Mouse (Mus musculus) midbrain, embryonic 14.5 days (tissue): ENCODE results near the gene Hif3a. TPM values are rescaled to one million over a fixed set of nuclear protein-coding genes. Genes with fewer than 3 reads are reported as not detected.

Experiments used
- ATAC-seq: fragments of 200-750 bp; cut with Nextera tagmentation; 2 replicates; pipeline ENCODE4 v1.8.0; 2017; ENCODE audit warnings: moderate number of reproducible peaks, moderate library complexity; ENCODE audit not compliant: low FRiP score, low TSS enrichment
- DNase-seq: peaks from one replicate; pipeline ENCODE4 v3.0.0-alpha.2; 2015
- H3K27ac ChIP-seq: fragments of 300-500 bp; sonication (generic); replicated peaks from 2 replicates; pipeline ENCODE4 v1.5.1; 2014; ENCODE audit warnings: mild to moderate bottlenecking, low read depth, low read length, moderate library complexity
- H3K27me3 ChIP-seq: fragments of 300-500 bp; sonication (generic); 2 replicates; pipeline ENCODE4 v1.6.1; 2014; ENCODE audit warnings: low read length, control low read depth, mixed read lengths; ENCODE audit not compliant: control insufficient read depth, insufficient read depth
- H3K36me3 ChIP-seq: fragments of 300-500 bp; sonication (generic); 2 replicates; pipeline ENCODE4 v1.6.1; 2014; ENCODE audit warnings: low read length, control low read depth; ENCODE audit not compliant: control insufficient read depth, insufficient read depth
- H3K4me1 ChIP-seq: fragments of 300-500 bp; sonication (generic); 2 replicates; pipeline ENCODE4 v1.6.1; 2014; ENCODE audit warnings: mild to moderate bottlenecking, antibody characterized with exemption, low read length, control low read depth; ENCODE audit not compliant: control insufficient read depth, insufficient read depth
- H3K4me2 ChIP-seq: fragments of 300-500 bp; sonication (generic); 2 replicates; pipeline ENCODE4 v1.6.1; 2014; ENCODE audit warnings: mild to moderate bottlenecking, low read length, moderate library complexity
- H3K4me3 ChIP-seq: fragments of 300-500 bp; sonication (generic); replicated peaks from 2 replicates; pipeline ENCODE4 v1.5.1; 2014; ENCODE audit warnings: low read depth, low read length
- H3K9ac ChIP-seq: fragments of 300-500 bp; sonication (generic); replicated peaks from 2 replicates; pipeline ENCODE4 v1.6.1; 2014; ENCODE audit warnings: mild to moderate bottlenecking, low read length, moderate library complexity
- H3K9me3 ChIP-seq: fragments of 300-500 bp; sonication (generic); 2 replicates; pipeline ENCODE4 v1.6.1; 2016; ENCODE audit warnings: low read length, control low read depth, mixed read lengths; ENCODE audit not compliant: control insufficient read depth
- WGBS: fragments of 180-500 bp; shearing (Covaris S2); extraction: QIAGEN DNeasy Blood & Tissue Kit; methylation state at CpG from one replicate; pipeline ENCODE4 v1.1.7; 2014; 5-methylcytosine and 5-hydroxymethylcytosine counted together
- polyA plus RNA-seq: library from polyadenylated mRNA; unstranded; fragments of >200 nt; fragmentation: Nextera tagmentation; extraction: Ambion mirVana; gene quantifications from 2 replicates; pipeline ENCODE4 v1.2.1, GENCODE M21; 2014

Gene Hif3a
- polyA plus RNA-seq, 1 experiment from 2014 or later = 4.6 TPM

DNA sequence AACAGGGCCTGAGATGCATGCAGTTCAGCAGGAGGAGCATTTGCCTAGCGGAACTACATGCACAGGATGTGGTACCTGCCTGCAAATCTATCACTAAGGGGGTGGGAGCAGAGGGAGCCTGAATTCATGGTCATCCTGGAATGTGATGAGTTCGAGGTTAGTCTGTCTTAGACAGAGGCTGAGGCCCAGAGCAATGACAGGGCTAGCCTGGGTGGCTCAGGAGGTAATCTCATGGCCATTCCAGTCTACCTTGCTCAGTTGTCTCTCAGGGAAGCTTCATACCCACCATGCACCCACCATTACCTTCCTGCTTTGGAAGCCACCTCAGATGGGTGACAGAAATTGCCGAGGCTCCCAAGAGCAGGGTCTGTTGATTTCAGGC lies 2.8 kb downstream of the Hif3a start:
- 0 out of 2 replicates have a peak overlapping the region, but pooled peaks have one; percentile 20 for H3K27ac ChIP-seq
- H3K36me3 ChIP-seq = no peaks in the 10 kb centered on the region
- no peak overlapping the region for H3K9ac ChIP-seq
- WGBS = 80% methylated on average over 3 of the region's 3 CpGs
- H3K27me3 ChIP-seq = peaks cover 16% of the 10 kb centered on the region
- DNase-seq (no peak), ATAC-seq (no peak)
- H3K4me3 ChIP-seq = no peak overlapping the region
- H3K4me2 ChIP-seq = no peak overlapping the region
- H3K9me3 ChIP-seq = no peaks in the 10 kb centered on the region
- peaks cover 33% of the 10 kb centered on the region for H3K4me1 ChIP-seq

- 38% methylated on average over 8 of the region's 8 CpGs for WGBS
- H3K4me3 ChIP-seq = no peak overlapping the region
- peak overlapping the region; percentile 61 for H3K27ac ChIP-seq
- peaks cover 16% of the 10 kb centered on the region for H3K27me3 ChIP-seq
- peak overlapping the region; percentile 3; the same call in 1 of the 2 replicates for H3K4me2 ChIP-seq
- DNase-seq (peak; percentile 79), ATAC-seq (0 out of 2 replicates have a peak, but pooled peaks have one; percentile 5)
- H3K9me3 ChIP-seq = no peaks in the 10 kb centered on the region
- no peak overlapping the region for H3K9ac ChIP-seq
- peaks cover 33% of the 10 kb centered on the region for H3K4me1 ChIP-seq
- no peaks in the 10 kb centered on the region for H3K36me3 ChIP-seq
Measured at GRCm38 (mm10) chr7:17058816-17059462, 3.3 kb downstream of the Hif3a start.

GRCm38 (mm10) chr7:17058071-17058689 lies 4.0 kb downstream of the Hif3a start:
- Histone ChIP-seq H3K4me1 (peaks cover 33% of the 10 kb centered on the region), H3K4me2 (peak overlapping the region; percentile 3; the same call in 1 of the 2 replicates), H3K27me3 (peaks cover 13% of the 10 kb centered on the region), H3K9me3 (no peaks in the 10 kb centered on the region), H3K9ac (0 out of 2 replicates have a peak overlapping the region, but pooled peaks have one; percentile 1), H3K27ac (peak overlapping the region; percentile 61), H3K4me3 (no peak overlapping the region), H3K36me3 (no peaks in the 10 kb centered on the region)
- 3% methylated on average over 16 of the region's 16 CpGs for WGBS
- ATAC-seq (peak; percentile 13), DNase-seq (peak; percentile 54)

DNA sequence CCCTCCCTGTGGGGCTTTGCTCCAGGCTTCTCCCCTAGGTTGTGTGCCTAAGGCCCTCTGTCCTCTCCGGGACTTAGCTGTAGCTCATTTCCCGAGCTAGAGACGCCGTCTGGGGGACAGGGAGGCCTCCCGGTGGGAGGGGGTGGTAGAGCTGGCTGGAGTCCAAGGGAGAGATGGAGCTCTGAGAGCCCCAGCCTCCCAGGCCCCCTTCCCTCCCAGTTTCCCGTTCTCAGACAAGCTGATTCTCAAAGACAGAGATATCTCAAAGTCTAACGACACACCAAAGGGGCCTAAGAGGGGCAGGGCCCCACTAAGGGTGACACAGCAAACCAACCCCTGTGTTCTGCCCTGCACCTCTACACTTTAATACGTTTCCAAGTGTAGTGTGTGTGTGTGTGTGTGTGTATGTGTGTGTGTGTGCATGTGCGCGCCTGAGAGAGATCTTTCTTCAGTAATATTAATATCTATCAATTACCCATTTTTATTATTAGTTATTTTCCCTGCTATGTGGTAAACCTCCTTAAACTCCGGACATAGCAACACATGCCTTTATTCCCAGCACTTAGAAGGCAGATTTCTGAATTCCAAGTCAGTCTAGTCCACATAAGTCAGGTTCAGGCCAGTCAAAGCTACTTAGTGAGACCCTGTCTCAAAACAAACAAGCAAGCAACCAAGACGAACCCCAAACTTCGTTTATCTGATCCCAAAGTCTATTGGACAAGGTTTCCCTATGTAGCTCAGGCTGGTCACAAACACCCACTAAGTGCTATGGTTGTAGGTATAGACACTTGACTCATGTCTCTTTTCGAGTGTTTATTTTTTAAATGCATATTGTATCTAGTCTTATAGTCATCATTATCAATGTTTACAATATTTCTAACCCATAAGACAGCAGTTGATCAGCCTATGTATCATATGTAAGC lies 5.4 kb downstream of the Hif3a start:
- peaks cover 8% of the 10 kb centered on the region; the same call in 1 of the 2 replicates for H3K27me3 ChIP-seq
- H3K4me2 ChIP-seq = peak overlapping the region; percentile 78
- DNase-seq (peak; percentile 66), ATAC-seq (peak; percentile 25; the same call in 1 of the 2 replicates)
- no peaks in the 10 kb centered on the region for H3K9me3 ChIP-seq
- peak overlapping the region; percentile 58 for H3K9ac ChIP-seq
- peaks cover 27% of the 10 kb centered on the region for H3K4me1 ChIP-seq
- peak overlapping the region; percentile 42 for H3K4me3 ChIP-seq
- H3K27ac ChIP-seq = peak overlapping the region; percentile 41; the same call in 1 of the 2 replicates
- H3K36me3 ChIP-seq = no peaks in the 10 kb centered on the region
- WGBS = 37% methylated on average over 14 of the region's 14 CpGs

GRCm38 (mm10) chr7:17056081-17056581 lies 6.1 kb downstream of the Hif3a start:
- under 1% methylated on average over 42 of the region's 42 CpGs for WGBS
- peak; percentile 85 for DNase-seq
- Histone ChIP-seq H3K36me3 (no peaks in the 10 kb centered on the region), H3K9me3 (no peaks in the 10 kb centered on the region), H3K4me3 (peak overlapping the region; percentile 42), H3K27me3 (0 out of 2 replicates have a peak, but pooled peaks cover 1% of the 10 kb centered on the region), H3K27ac (peak overlapping the region; percentile 41; the same call in 1 of the 2 replicates), H3K4me1 (peaks cover 27% of the 10 kb centered on the region), H3K9ac (peak overlapping the region; percentile 58), H3K4me2 (peak overlapping the region; percentile 78)
- ATAC-seq = peak; percentile 67

GRCm38 (mm10) chr7:17055287-17055946 lies 6.8 kb downstream of the Hif3a start:
- peaks cover 24% of the 10 kb centered on the region for H3K4me1 ChIP-seq
- no peaks in the 10 kb centered on the region for H3K36me3 ChIP-seq
- WGBS = 93% methylated on average over 4 of the region's 4 CpGs
- DNase-seq = no peak
- no peak overlapping the region for H3K9ac ChIP-seq
- no peak for ATAC-seq
- H3K9me3 ChIP-seq = no peaks in the 10 kb centered on the region
- H3K27ac ChIP-seq = no peak overlapping the region
- no peaks in the 10 kb centered on the region for H3K27me3 ChIP-seq
- H3K4me2 ChIP-seq = peak overlapping the region; percentile 78
- H3K4me3 ChIP-seq = peak overlapping the region; percentile 42

- H3K4me1 ChIP-seq = peaks cover 22% of the 10 kb centered on the region
- 89% methylated on average over 16 of the region's 16 CpGs for WGBS
- ATAC-seq (no peak), DNase-seq (no peak)
- H3K4me3 ChIP-seq = no peak overlapping the region
- no peak overlapping the region for H3K4me2 ChIP-seq
- no peak overlapping the region for H3K27ac ChIP-seq
- no peaks in the 10 kb centered on the region for H3K9me3 ChIP-seq
- H3K9ac ChIP-seq = no peak overlapping the region
- no peaks in the 10 kb centered on the region for H3K27me3 ChIP-seq
- H3K36me3 ChIP-seq = no peaks in the 10 kb centered on the region
Measured at GRCm38 (mm10) chr7:17054325-17054989, 7.8 kb downstream of the Hif3a start.
